Mouse (Mus musculus): Measurements from ENCODE around the gene Timm50. TPM values are rescaled to one million over a fixed set of nuclear protein-coding genes. Genes with fewer than 3 reads are reported as not detected.

Timm50 gene
- polyA plus RNA-seq, 1 experiment = 58.6 TPM

- 0 out of 2 replicates have a peak overlapping the region, but pooled peaks have one; percentile 79 for H3K27ac ChIP-seq (ENCODE audit: insufficient read depth, low read length)
- peaks cover 3% of the 10 kb centered on the region; the same call in 1 of the 2 replicates for H3K4me1 ChIP-seq (ENCODE audit: control insufficient read depth, insufficient read depth, low read length)
- no peak for TF ChIP-seq CTCF (IDR thresholded peaks at IDR 0.05; ENCODE audit: extremely low read depth, insufficient read depth, low read length)
- no peak for TF ChIP-seq POLR2A (IDR thresholded peaks at IDR 0.05; ENCODE audit: extremely low read depth, insufficient read depth, low read length)
- H3K4me3 ChIP-seq (ENCODE audit: insufficient read depth, low read length) = peak overlapping the region; percentile 64
Observed at GRCm38 (mm10) chr7:28278279-28278652, 33.6 kb downstream of the Timm50 start.

- peak; percentile 75 for TF ChIP-seq CTCF (IDR thresholded peaks at IDR 0.05; ENCODE audit: extremely low read depth, insufficient read depth, low read length)
- peak; percentile 80 for TF ChIP-seq POLR2A (IDR thresholded peaks at IDR 0.05; ENCODE audit: extremely low read depth, insufficient read depth, low read length)
- H3K4me1 ChIP-seq (ENCODE audit: control insufficient read depth, insufficient read depth, low read length) = peaks cover 3% of the 10 kb centered on the region; the same call in 1 of the 2 replicates
- H3K27ac ChIP-seq (ENCODE audit: insufficient read depth, low read length) = peak within 1 kb of the TSS; percentile 79
- peak within 1 kb of the TSS; percentile 64 for H3K4me3 ChIP-seq (ENCODE audit: insufficient read depth, low read length)
Observed at GRCm38 (mm10) chr7:28277615-28278278, 34.1 kb downstream of the Timm50 start, which contains the start of gene Eid2b. Gene Eid2b, plus strand, starts transcription at chr7:28277739.

GRCm38 (mm10) chr7:28277237-28277614, 34.6 kb downstream of the Timm50 start:
- TF ChIP-seq POLR2A (IDR thresholded peaks at IDR 0.05; ENCODE audit: extremely low read depth, insufficient read depth, low read length) = no peak
- no peak for TF ChIP-seq CTCF (IDR thresholded peaks at IDR 0.05; ENCODE audit: extremely low read depth, insufficient read depth, low read length)
- Histone ChIP-seq H3K4me1 (ENCODE audit: control insufficient read depth, insufficient read depth, low read length) (peaks cover 3% of the 10 kb centered on the region; the same call in 1 of the 2 replicates), H3K4me3 (ENCODE audit: insufficient read depth, low read length) (peak overlapping the region; percentile 64; the same call in 1 of the 2 replicates), H3K27ac (ENCODE audit: insufficient read depth, low read length) (no peak overlapping the region)

GRCm38 (mm10) chr7:28271761-28272160, 40.1 kb downstream of the Timm50 start:
- H3K4me1 ChIP-seq (ENCODE audit: control insufficient read depth, insufficient read depth, low read length) = peaks cover 2% of the 10 kb centered on the region; the same call in 1 of the 2 replicates
- no peak overlapping the region for H3K27ac ChIP-seq (ENCODE audit: insufficient read depth, low read length)
- 0 out of 2 replicates have a peak, but pooled peaks have one; percentile 3 for TF ChIP-seq CTCF (IDR thresholded peaks at IDR 0.05; ENCODE audit: extremely low read depth, insufficient read depth, low read length)
- no peak for TF ChIP-seq POLR2A (IDR thresholded peaks at IDR 0.05; ENCODE audit: extremely low read depth, insufficient read depth, low read length)
- no peak overlapping the region for H3K4me3 ChIP-seq (ENCODE audit: insufficient read depth, low read length)

GRCm38 (mm10) chr7:28269355-28269754, 42.5 kb downstream of the Timm50 start:
- Histone ChIP-seq H3K4me3 (ENCODE audit: insufficient read depth, low read length) (no peak overlapping the region; the same call in 1 of the 2 replicates), H3K27ac (ENCODE audit: insufficient read depth, low read length) (no peak overlapping the region), H3K4me1 (ENCODE audit: control insufficient read depth, insufficient read depth, low read length) (peaks cover 2% of the 10 kb centered on the region; the same call in 1 of the 2 replicates)
- TF ChIP-seq POLR2A (IDR thresholded peaks at IDR 0.05; ENCODE audit: extremely low read depth, insufficient read depth, low read length) (no peak), CTCF (IDR thresholded peaks at IDR 0.05; ENCODE audit: extremely low read depth, insufficient read depth, low read length) (no peak)

GRCm38 (mm10) chr7:28268576-28268975, 43.3 kb downstream of the Timm50 start:
- peak overlapping the region; percentile 6 for H3K27ac ChIP-seq (ENCODE audit: insufficient read depth, low read length)
- no peak for TF ChIP-seq POLR2A (IDR thresholded peaks at IDR 0.05; ENCODE audit: extremely low read depth, insufficient read depth, low read length)
- no peak for TF ChIP-seq CTCF (IDR thresholded peaks at IDR 0.05; ENCODE audit: extremely low read depth, insufficient read depth, low read length)
- peak overlapping the region; percentile 96 for H3K4me3 ChIP-seq (ENCODE audit: insufficient read depth, low read length)
- peaks cover 2% of the 10 kb centered on the region; the same call in 1 of the 2 replicates for H3K4me1 ChIP-seq (ENCODE audit: control insufficient read depth, insufficient read depth, low read length)

GRCm38 (mm10) chr7:28268042-28268531, 43.8 kb downstream of the Timm50 start:
- H3K27ac ChIP-seq (ENCODE audit: insufficient read depth, low read length) = peak overlapping the region; percentile 85
- TF ChIP-seq POLR2A (IDR thresholded peaks at IDR 0.05; ENCODE audit: extremely low read depth, insufficient read depth, low read length) = no peak
- H3K4me3 ChIP-seq (ENCODE audit: insufficient read depth, low read length) = peak overlapping the region; percentile 96
- peaks cover 2% of the 10 kb centered on the region; the same call in 1 of the 2 replicates for H3K4me1 ChIP-seq (ENCODE audit: control insufficient read depth, insufficient read depth, low read length)

- Histone ChIP-seq H3K4me3 (ENCODE audit: insufficient read depth, low read length) (peak within 1 kb of the TSS; percentile 96), H3K4me1 (ENCODE audit: control insufficient read depth, insufficient read depth, low read length) (peaks cover 2% of the 10 kb centered on the region; the same call in 1 of the 2 replicates), H3K27ac (ENCODE audit: insufficient read depth, low read length) (peak within 1 kb of the TSS; percentile 85)
- TF ChIP-seq CTCF (IDR thresholded peaks at IDR 0.05; ENCODE audit: extremely low read depth, insufficient read depth, low read length) (no peak), POLR2A (IDR thresholded peaks at IDR 0.05; ENCODE audit: extremely low read depth, insufficient read depth, low read length) (peak; percentile 92)
Observed at GRCm38 (mm10) chr7:28267129-28268041, 44.5 kb downstream of the Timm50 start, which contains the start of gene Eid2. Gene Eid2, plus strand, starts transcription at chr7:28267881.

GRCm38 (mm10) chr7:28265391-28265790, 46.5 kb downstream of the Timm50 start:
- Histone ChIP-seq H3K27ac (ENCODE audit: insufficient read depth, low read length) (no peak overlapping the region), H3K4me3 (ENCODE audit: insufficient read depth, low read length) (no peak overlapping the region), H3K4me1 (ENCODE audit: control insufficient read depth, insufficient read depth, low read length) (peaks cover 2% of the 10 kb centered on the region; the same call in 1 of the 2 replicates)
- TF ChIP-seq CTCF (IDR thresholded peaks at IDR 0.05; ENCODE audit: extremely low read depth, insufficient read depth, low read length) (no peak), POLR2A (IDR thresholded peaks at IDR 0.05; ENCODE audit: extremely low read depth, insufficient read depth, low read length) (no peak)
